Mouse (Mus musculus) fat pad, adult 2 months (tissue): Measurements from ENCODE around the gene Olfr504.
"Not testable (repeated sequence)": the region's sequence is repeated elsewhere in the genome, so short reads cannot be mapped to it uniquely, and the experiment has no call there.

ENCODE experiments used
- DNase-seq: peaks from one replicate; pipeline ENCODE4 v3.0.0-alpha.2; 2011; ENCODE audit warnings: low read depth, low spot score; ENCODE audit errors: extremely low read depth

Gene Olfr504

GRCm38 (mm10) chr7:108565693-108566092, at the start of gene Olfr504:
Gene Olfr504, minus strand, starts transcription at chr7:108565793.
- DNase-seq = no peak

- no peak for DNase-seq
Measured at GRCm38 (mm10) chr7:108614110-108614509, 48.5 kb upstream of the Olfr504 start.

DNA sequence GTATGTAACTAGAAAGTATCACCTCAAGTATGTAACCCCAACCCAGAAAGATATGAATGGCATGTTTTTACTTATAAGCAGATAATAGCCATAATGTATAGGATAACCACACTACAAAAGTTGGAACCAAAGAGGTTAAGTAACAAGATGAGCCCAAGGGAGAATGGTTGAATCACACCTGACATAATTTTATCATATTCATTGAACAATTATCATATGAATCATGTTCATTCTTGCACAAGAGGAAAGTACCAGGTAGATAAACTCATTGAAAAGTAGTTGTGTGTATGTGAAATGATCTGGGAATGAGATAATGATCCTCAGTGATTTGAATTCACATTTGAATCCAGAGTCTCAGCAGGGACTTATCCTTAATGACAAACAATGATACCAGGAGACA, 44.9 kb upstream of the Olfr504 start, which contains the start of gene Olfr506:
Gene Olfr506 (plus strand): TSS at position 301 of the 400 bp plus-strand sequence.
- DNase-seq = no peak

- not testable (repeated sequence) for DNase-seq
Measured at GRCm38 (mm10) chr7:108601916-108602315, 36.3 kb upstream of the Olfr504 start.

DNA sequence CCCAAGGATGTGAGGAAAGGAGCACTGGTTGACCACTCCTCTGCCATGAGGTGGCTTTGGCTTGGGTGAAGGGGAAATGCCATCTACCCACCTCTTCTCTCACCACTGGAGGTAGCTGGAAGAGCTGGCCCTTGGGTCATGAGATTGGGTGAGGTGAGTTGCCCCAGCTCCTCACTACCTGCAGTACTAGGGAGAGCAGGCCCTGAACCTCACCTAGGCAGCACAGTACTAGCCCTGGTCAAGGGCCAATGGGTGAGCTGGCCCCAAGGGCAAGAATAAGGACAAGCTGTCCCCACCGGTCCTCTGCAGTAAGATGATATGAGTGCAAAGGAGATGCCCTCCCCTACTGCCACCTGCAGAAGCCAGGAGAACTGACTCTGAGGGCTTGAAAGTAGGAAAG, 24.2 kb upstream of the Olfr504 start:
- no peak for DNase-seq

DNA sequence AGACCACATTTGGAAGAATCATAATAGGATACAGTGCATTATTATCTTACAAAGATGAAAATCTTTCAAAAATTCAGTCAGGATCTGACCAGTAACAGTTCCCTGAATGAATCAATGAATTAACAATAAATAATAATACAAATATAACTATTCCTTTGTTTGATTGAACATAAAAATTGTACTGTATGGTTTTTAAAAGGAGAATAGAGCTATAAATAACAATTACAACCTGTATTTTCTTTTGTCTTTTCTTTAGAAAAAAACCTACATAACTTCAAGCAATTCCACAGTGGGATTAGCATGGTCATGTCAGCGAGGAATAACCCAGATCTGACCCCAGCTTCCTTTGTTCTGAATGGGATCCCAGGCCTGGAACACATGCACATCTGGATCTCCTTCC, 21.4 kb downstream of the Olfr504 start, which contains the start of gene Olfr503:
Gene Olfr503 (plus strand): TSS at position 301 of the 400 bp plus-strand sequence.
- DNase-seq = not testable (repeated sequence)

GRCm38 (mm10) chr7:108542416-108542815, 23.2 kb downstream of the Olfr504 start:
- no peak for DNase-seq

DNA sequence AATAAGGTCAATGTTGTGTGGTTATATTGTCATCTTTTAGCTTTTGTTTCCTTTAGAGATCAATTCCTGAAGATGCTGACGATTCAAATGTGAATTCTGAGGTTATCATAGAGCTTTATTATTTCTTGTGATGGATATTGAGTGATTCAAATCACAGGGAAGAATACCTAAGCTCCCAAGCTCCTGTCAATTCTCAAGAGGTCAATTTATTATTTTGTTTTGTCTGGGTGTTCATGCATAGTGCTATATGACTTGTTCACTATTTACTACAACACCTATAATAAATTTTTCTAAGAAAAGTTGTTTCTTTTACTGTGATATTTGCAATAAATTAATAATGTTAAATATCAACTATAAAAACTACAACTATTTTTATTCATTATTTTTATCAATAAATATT, 40.6 kb downstream of the Olfr504 start, which contains the start of gene Olfr502:
Gene Olfr502 (minus strand): TSS at position 101 of the 400 bp plus-strand sequence.
- DNase-seq = no peak
